Mouse (Mus musculus) ES-E14 (cell line): ENCODE results near the gene Fam149a. TPM values are rescaled to one million over a fixed set of nuclear protein-coding genes. Genes with fewer than 3 reads are reported as not detected.

Experiments
- DNase-seq: peaks from one replicate; pipeline ENCODE4 v3.0.0-alpha.2; 2013; ENCODE audit warnings: low read depth, low spot score
- H3K27ac ChIP-seq: 2 replicates; pipeline ENCODE4 v1.5.1; 2012; ENCODE audit warnings: low read depth, mild to moderate bottlenecking, low read length, moderate library complexity, mixed read lengths; ENCODE audit not compliant: poor library complexity, insufficient read depth, severe bottlenecking
- H3K36me3 ChIP-seq: 2 replicates; pipeline ENCODE4 v1.6.1; 2012; ENCODE audit warnings: mild to moderate bottlenecking, low read length, moderate library complexity, mixed read lengths; ENCODE audit not compliant: control insufficient read depth, poor library complexity, insufficient read depth, severe bottlenecking
- H3K4me1 ChIP-seq, 2 experiments: fragments of 150-350 bp in 1 of 2; sonication (generic) in 1 of 2; 2 replicates each; pipeline ENCODE4 v1.6.1; 2012; ENCODE audit warnings: low read length in 2 of 2, mild to moderate bottlenecking in 1 of 2, mixed read lengths in 1 of 2; ENCODE audit not compliant: control insufficient read depth in 2 of 2, insufficient read depth in 2 of 2, poor library complexity in 1 of 2
- H3K4me3 ChIP-seq, 2 experiments: fragments of 150-350 bp in 1 of 2; sonication (generic) in 1 of 2; 2 replicates each; pipeline ENCODE4 v1.5.1; 2012; ENCODE audit warnings: low read length in 2 of 2, low read depth in 1 of 2, mild to moderate bottlenecking in 1 of 2, mixed read lengths in 1 of 2; ENCODE audit not compliant: insufficient read depth in 1 of 2, poor library complexity in 1 of 2, severe bottlenecking in 1 of 2
- H3K9ac ChIP-seq: 2 replicates; pipeline ENCODE4 v1.6.1; 2012; ENCODE audit warnings: low read depth, mild to moderate bottlenecking, low read length, mixed read lengths; ENCODE audit not compliant: poor library complexity, insufficient read depth, severe bottlenecking
- H3K9me3 ChIP-seq: fragments of 150-350 bp; sonication (generic); 2 replicates; pipeline ENCODE4 v1.6.1; 2012; ENCODE audit warnings: low read depth, mild to moderate bottlenecking, low read length; ENCODE audit not compliant: control insufficient read depth, insufficient read depth
- CHD2 ChIP-seq: IDR thresholded peaks from 2 replicates; pipeline ENCODE4 v1.6.1; 2014; ENCODE audit warnings: mild to moderate bottlenecking, low read depth, low read length, inconsistent platforms
- HCFC1 ChIP-seq: IDR thresholded peaks from 2 replicates; pipeline ENCODE4 v1.6.1; 2012; ENCODE audit warnings: low read length, inconsistent platforms, borderline replicate concordance; ENCODE audit not compliant: insufficient read depth
- MAFK ChIP-seq: IDR thresholded peaks from 2 replicates; pipeline ENCODE4 v1.6.1; 2014; ENCODE audit warnings: mild to moderate bottlenecking, low read depth, low read length, inconsistent platforms; ENCODE audit not compliant: insufficient read depth
- ZC3H11A ChIP-seq: IDR thresholded peaks from 2 replicates; pipeline ENCODE4 v1.6.1; 2012; ENCODE audit warnings: low read depth, mild to moderate bottlenecking, inconsistent platforms, low read length, borderline replicate concordance
- ZNF384 ChIP-seq: IDR thresholded peaks from 2 replicates; pipeline ENCODE4 v1.6.1; 2012; ENCODE audit warnings: low read depth, low read length, inconsistent platforms
- in situ Hi-C, 2 experiments: fragments of 600-800 bp; cut with MboI; formaldehyde crosslinking; loops; one replicate each; pipeline ENCODE4 v1.15.1; 2025; ENCODE audit warnings: low sequenced_read_pairs in 2 of 2, inconsistent platforms in 1 of 2; ENCODE audit not compliant: unreplicated experiment in 2 of 2
- total RNA-seq: library from RNA; depleted of rRNA; stranded (reverse); fragments of 300-350 nt; gene quantifications from 2 replicates; pipeline ENCODE4 v1.2.3, GENCODE M21; 2012

Fam149a gene
- total RNA-seq, 1 experiment: 1.7 TPM

DNA sequence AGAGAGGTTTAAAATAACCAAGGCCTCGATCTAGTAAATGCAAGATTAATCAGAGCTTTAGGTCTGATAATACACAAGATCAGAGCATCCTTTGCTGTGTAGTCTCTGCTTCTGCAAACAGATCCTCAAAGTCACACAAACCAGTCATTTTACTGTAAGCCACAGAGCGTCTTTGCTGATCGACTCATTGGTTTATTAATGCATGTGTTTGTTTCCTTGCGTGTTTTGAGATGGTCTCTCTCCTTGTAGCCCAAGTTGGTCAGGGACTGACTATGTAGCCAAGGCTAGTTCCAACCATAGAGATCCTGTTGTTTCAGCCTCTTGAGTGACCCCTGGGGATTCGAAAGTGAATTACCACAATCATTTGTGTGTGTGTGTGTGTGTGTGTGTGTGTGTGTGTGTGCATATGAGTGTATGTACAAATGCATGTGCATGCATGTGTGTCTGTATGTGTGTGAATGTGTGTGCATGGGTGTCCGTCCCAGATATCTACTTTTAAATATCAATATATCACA, 22.9 kb downstream of the Fam149a start:
- H3K36me3 ChIP-seq: no peaks in the 10 kb centered on the region
- H3K9ac ChIP-seq: no peak overlapping the region
- H3K4me1 ChIP-seq: no peaks in the 10 kb centered on the region
- no peak overlapping the region for H3K4me3 ChIP-seq
- in situ Hi-C loops: no loop called here
- no peaks in the 10 kb centered on the region for H3K9me3 ChIP-seq
- no peak for DNase-seq
- TF ChIP-seq ZNF384 (no peak), MAFK (no peak), HCFC1 (no peak), CHD2 (no peak), ZC3H11A (no peak)
- no peak overlapping the region for H3K27ac ChIP-seq

DNA sequence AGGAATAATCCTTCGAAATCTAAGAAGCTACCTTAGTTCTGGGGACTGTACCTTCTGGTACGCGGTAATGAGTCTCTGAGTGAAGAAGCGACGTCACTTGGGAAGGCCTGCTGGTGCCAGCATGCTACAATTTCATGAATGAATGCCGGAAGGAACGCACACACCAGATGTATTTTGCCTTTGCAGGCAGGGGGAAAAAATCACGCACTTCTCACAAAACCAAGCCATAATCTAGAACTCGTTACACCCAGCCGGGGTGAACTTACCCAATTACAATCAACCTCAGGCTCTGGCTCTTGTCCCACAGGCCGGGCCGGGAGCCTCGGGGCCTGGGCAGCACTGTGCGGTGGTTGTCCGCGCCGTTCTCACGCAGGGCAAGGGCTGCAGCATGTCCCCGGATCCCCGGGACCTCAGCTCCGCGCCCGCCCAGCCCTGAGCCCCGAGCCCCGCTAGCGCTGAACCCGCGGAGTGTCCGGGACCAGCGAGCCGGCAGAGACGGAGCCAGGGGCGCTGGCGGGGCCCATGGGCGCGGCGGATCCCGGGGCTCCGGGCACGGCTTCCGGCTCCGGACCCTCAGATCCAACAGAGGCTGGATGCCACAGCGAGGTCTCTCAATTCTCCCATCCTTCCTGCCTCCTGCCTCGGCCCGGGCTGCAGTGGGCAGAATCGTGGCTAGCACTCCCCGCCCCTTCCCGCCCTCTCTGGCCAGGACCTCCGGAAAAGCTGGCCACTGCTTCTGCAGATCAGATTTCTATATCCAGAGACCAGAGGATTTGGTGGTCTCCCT, 23.8 kb downstream of the Fam149a start:
- Histone ChIP-seq H3K4me3 (peak overlapping the region; percentile 64 to 75), H3K27ac (no peak overlapping the region), H3K9me3 (no peaks in the 10 kb centered on the region), H3K4me1 (no peaks in the 10 kb centered on the region), H3K9ac (peak overlapping the region; percentile 75), H3K36me3 (no peaks in the 10 kb centered on the region)
- DNase-seq: no peak
- in situ Hi-C loops: no loop called here
- TF ChIP-seq HCFC1 (no peak), ZNF384 (no peak), CHD2 (no peak), ZC3H11A (no peak), MAFK (no peak)

DNA sequence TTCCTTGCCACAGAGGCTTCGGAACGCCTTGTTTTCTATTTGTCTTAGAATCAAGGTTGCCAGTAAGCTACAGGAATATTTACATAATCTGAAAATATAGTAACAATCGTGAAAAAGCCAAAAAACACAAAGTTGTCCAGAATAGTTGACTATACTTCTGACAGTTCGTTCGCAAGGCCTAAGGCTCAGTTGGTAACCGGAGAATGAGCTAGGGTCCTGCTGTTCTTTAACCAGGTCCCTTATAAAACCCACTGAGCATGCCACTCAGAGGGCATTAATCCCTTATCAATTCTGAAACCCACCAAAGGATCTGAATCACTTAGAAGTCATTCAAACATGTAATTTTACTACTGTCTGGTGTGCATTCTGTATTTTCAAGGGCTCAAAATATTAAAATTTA, 26.3 kb downstream of the Fam149a start:
- DNase-seq: no peak
- Histone ChIP-seq H3K4me3 (no peak overlapping the region), H3K36me3 (no peaks in the 10 kb centered on the region), H3K9ac (no peak overlapping the region), H3K9me3 (no peaks in the 10 kb centered on the region), H3K27ac (no peak overlapping the region), H3K4me1 (no peaks in the 10 kb centered on the region)
- TF ChIP-seq CHD2 (no peak), ZC3H11A (no peak), ZNF384 (no peak), HCFC1 (no peak), MAFK (no peak)
- in situ Hi-C loops: no loop called here

DNA sequence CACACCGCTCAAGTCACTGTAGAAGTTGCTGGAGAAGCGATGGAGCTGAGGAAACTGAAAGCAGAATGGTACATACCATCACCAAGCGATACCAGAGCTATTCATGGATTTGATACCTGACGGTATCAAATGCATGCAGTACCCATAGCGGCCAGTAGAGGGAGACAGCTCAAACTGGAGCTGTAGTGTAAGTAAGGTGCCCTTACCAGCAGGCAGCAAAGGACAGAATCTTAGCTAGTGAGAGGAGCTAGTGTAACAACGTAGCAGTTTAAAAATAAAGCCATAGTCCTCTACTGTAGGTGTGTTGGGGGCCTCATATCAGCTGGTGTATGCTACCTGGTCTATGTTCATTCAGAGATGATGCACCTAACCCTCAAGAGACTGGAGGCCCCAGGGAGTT, 37.1 kb downstream of the Fam149a start:
- Histone ChIP-seq H3K4me3 (no peak overlapping the region), H3K36me3 (no peaks in the 10 kb centered on the region), H3K9me3 (no peaks in the 10 kb centered on the region), H3K4me1 (no peaks in the 10 kb centered on the region), H3K27ac (no peak overlapping the region), H3K9ac (no peak overlapping the region)
- DNase-seq: peak; percentile 83
- in situ Hi-C loops: no loop called here
- no peak for TF ChIP-seq CHD2
- no peak for TF ChIP-seq ZNF384
- TF ChIP-seq MAFK: no peak
- peak; percentile 46; the same call in 1 of the 2 replicates for TF ChIP-seq ZC3H11A
- no peak for TF ChIP-seq HCFC1

DNA sequence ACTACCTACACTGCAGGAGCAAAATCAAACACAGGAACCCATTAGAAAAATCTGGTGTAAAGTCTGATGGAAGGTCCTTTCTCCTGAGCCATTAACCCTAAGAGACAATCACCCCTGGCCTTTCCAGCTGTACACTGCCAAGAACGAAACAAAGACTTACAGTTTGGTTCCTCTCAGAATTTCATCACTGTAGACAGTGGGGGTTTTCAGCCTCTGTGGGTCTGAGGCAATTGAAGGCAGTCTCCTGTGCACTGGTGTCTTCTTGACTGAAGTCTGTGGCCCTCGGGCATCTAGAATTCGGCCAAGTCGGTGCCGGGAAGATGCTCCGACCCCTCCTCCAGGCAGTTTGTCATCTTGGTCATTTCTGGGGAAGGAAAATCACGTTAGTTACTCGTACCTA, 37.8 kb downstream of the Fam149a start:
- H3K4me1 ChIP-seq: no peaks in the 10 kb centered on the region
- no peaks in the 10 kb centered on the region for H3K9me3 ChIP-seq
- TF ChIP-seq CHD2: no peak
- TF ChIP-seq HCFC1: no peak
- no peak for TF ChIP-seq ZNF384
- TF ChIP-seq ZC3H11A: no peak
- no peak overlapping the region for H3K4me3 ChIP-seq
- no peak for DNase-seq
- H3K36me3 ChIP-seq: no peaks in the 10 kb centered on the region
- in situ Hi-C loops: no loop called here
- H3K27ac ChIP-seq: no peak overlapping the region
- H3K9ac ChIP-seq: no peak overlapping the region
